Comparison of ENCODE assay signal across 9 mouse cellular contexts in genomic region chr13:38526116-38526515, GRCm38 (mm10). TPM values are rescaled to one million over a fixed set of nuclear protein-coding genes. Genes with fewer than 3 reads are reported as not detected.
DNase-seq lines count a peak whose midpoint lies in the region; ATAC-seq and TF ChIP-seq lines count a peak whose summit lies in the region.
"Had no signal": no experiment of that assay in that cellular context is flagged by ENCODE, and none has a peak within 500 bp of the region (broad histone marks: within the 10 kb centered on the region; RNA-seq: fewer than 3 reads in every experiment).

No protein-coding gene starts in this region.

- no peak overlapping the region for H3K27ac ChIP-seq in lung, embryonic 16.5 days (ENCODE audit: low read length)
- H3K27ac ChIP-seq in hindbrain, embryonic 16.5 days (ENCODE audit: low read depth, low read length), result no peak overlapping the region
- peak overlapping the region; percentile 32 for H3K27ac ChIP-seq in small intestine, adult 2 months (ENCODE audit: insufficient read depth, low read depth, low read length)

- no peak for TF ChIP-seq CTCF in small intestine, adult 2 months (IDR thresholded peaks at IDR 0.05; ENCODE audit: extremely low read depth, insufficient read length, insufficient replicate concordance, low read depth, low read length)

- H3K9me3 ChIP-seq in lung, embryonic 16.5 days (ENCODE audit: control insufficient read depth, low read length), result no peaks in the 10 kb centered on the region
- H3K9me3 ChIP-seq in hindbrain, embryonic 16.5 days (ENCODE audit: control insufficient read depth, low read length), result no peaks in the 10 kb centered on the region

- peaks cover 34% of the 10 kb centered on the region for H3K4me1 ChIP-seq in lung, embryonic 16.5 days (replicated peaks; ENCODE audit: control insufficient read depth, insufficient read depth, low read length)
- peaks cover 14% of the 10 kb centered on the region for H3K4me1 ChIP-seq in hindbrain, embryonic 16.5 days (ENCODE audit: control insufficient read depth, insufficient read depth, low read depth, low read length)
- peaks cover 9% of the 10 kb centered on the region; the same call in 1 of the 2 replicates for H3K4me1 ChIP-seq in small intestine, adult 2 months (ENCODE audit: control insufficient read depth, insufficient read depth, insufficient read length, low read length)

- 37% methylated on average over 2 of the region's 2 CpGs for WGBS in lung, embryonic 16.5 days
- WGBS in hindbrain, embryonic 16.5 days, result 75% methylated on average over 2 of the region's 2 CpGs
- WGBS in small intestine, adult 2 months, result 23% methylated on average over 2 of the region's 2 CpGs

- no peaks in the 10 kb centered on the region for H3K27me3 ChIP-seq in lung, embryonic 16.5 days (ENCODE audit: control insufficient read depth, insufficient read depth, low read depth, low read length)
- no peaks in the 10 kb centered on the region for H3K27me3 ChIP-seq in hindbrain, embryonic 16.5 days (replicated peaks; ENCODE audit: control insufficient read depth, insufficient read depth, low read length)
- no peaks in the 10 kb centered on the region for H3K27me3 ChIP-seq in small intestine, adult 2 months (ENCODE audit: control insufficient read depth, insufficient read depth, low read length)

- H3K4me3 ChIP-seq in lung, embryonic 16.5 days (ENCODE audit: low read length), result no peak overlapping the region
- H3K4me3 ChIP-seq in hindbrain, embryonic 16.5 days (ENCODE audit: low read length), result no peak overlapping the region
- H3K4me3 ChIP-seq in small intestine, adult 2 months (ENCODE audit: low read depth, low read length), result peak overlapping the region; percentile 9; the same call in 1 of the 2 replicates

- H3K36me3 ChIP-seq in lung, embryonic 16.5 days (ENCODE audit: control insufficient read depth, insufficient read depth, low read length), result peaks cover 12% of the 10 kb centered on the region
- peaks cover 6% of the 10 kb centered on the region; the same call in 1 of the 2 replicates for H3K36me3 ChIP-seq in hindbrain, embryonic 16.5 days (ENCODE audit: control insufficient read depth, insufficient read depth, low read length)
- peaks cover 22% of the 10 kb centered on the region for H3K36me3 ChIP-seq in small intestine, adult 2 months (ENCODE audit: control insufficient read depth, insufficient read depth, low read length)

- H3K4me2 ChIP-seq in lung, embryonic 16.5 days (ENCODE audit: low read depth, low read length), result peak overlapping the region; percentile 60
- peak overlapping the region; percentile 91 for H3K4me2 ChIP-seq in hindbrain, embryonic 16.5 days (ENCODE audit: low read length)

- no peak for DNase-seq in lung, postnatal 10 days
- peak; percentile 42 for DNase-seq in kidney, postnatal 10 days
- DNase-seq: cerebellum, adult 18-20 months; left cerebral cortex, postnatal 4 days had no signal

- H3K9ac ChIP-seq in lung, embryonic 16.5 days (ENCODE audit: low read length), result no peak overlapping the region
- H3K9ac ChIP-seq in hindbrain, embryonic 16.5 days (ENCODE audit: low read depth, low read length), result no peak overlapping the region

- no peak for TF ChIP-seq POLR2A in small intestine, adult 2 months (IDR thresholded peaks at IDR 0.05; ENCODE audit: low read depth, low read length)

- no peak for ATAC-seq in lung, embryonic 16.5 days (ENCODE audit: low read depth)
- ATAC-seq in hindbrain, embryonic 16.5 days, result no peak
- no peak for ATAC-seq in CD4-positive, CD25-positive, alpha-beta regulatory T cell, adult 4 months
- no peak for ATAC-seq in erythroblast, adult 5-6 weeks (replicated peaks; ENCODE audit: low FRiP score, poor library complexity, severe bottlenecking)

RNA-seq across cellular contexts. Expression of gene Txndc5, which starts 2.5 kb away (rescaled TPM):
- polyA plus RNA-seq in lung, embryonic 16.5 days (2015; fragmentation: Nextera tagmentation; extraction: Ambion mirVana), result 237 and 238 TPM in 2 replicates
- 87.7 and 98.7 TPM in 2 replicates for polyA plus RNA-seq in hindbrain, embryonic 16.5 days (2015; fragmentation: Nextera tagmentation; extraction: Ambion mirVana)
- 132 and 222 TPM in 2 replicates for polyA plus RNA-seq in small intestine, adult 2 months (2012; rRNA removed)
- polyA plus RNA-seq in CD4-positive, CD25-positive, alpha-beta regulatory T cell, adult 4 months (2017; shearing (Covaris generic)), result 10 to 100 TPM; 18.1 to 18.2 TPM
- 9.4 and 20.2 TPM in 2 replicates for total RNA-seq in erythroblast, adult 5-6 weeks (2015; ENCODE audit: low replicate concordance)
- 7.9 and 9.7 TPM in 2 replicates for total RNA-seq in erythroblast, adult 5-6 weeks (2017; ENCODE audit: low replicate concordance)
